Mouse (Mus musculus) forebrain, embryonic 16.5 days (tissue): ENCODE measurements around the gene Skil. TPM values are rescaled to one million over a fixed set of nuclear protein-coding genes. Genes with fewer than 3 reads are reported as not detected.

ENCODE experiments used
- ATAC-seq: fragments of 200-750 bp; cut with Nextera tagmentation; 2 replicates; pipeline ENCODE4 v1.8.0; 2017; ENCODE audit warnings: mild to moderate bottlenecking, moderate library complexity
- H3K27ac ChIP-seq: fragments of 300-500 bp; sonication (generic); 2 replicates; pipeline ENCODE4 v1.5.1; 2014; ENCODE audit warnings: low read length, control low read depth
- H3K27me3 ChIP-seq: fragments of 300-500 bp; sonication (generic); replicated peaks from 2 replicates; pipeline ENCODE4 v1.6.1; 2014; ENCODE audit warnings: low read length; ENCODE audit not compliant: control insufficient read depth, insufficient read depth
- H3K36me3 ChIP-seq: fragments of 300-500 bp; sonication (generic); 2 replicates; pipeline ENCODE4 v1.6.1; 2014; ENCODE audit not compliant: control insufficient read depth, insufficient read depth
- H3K4me1 ChIP-seq: fragments of 300-500 bp; sonication (generic); replicated peaks from 2 replicates; pipeline ENCODE4 v1.6.1; 2014; ENCODE audit warnings: low read length; ENCODE audit not compliant: control insufficient read depth, insufficient read depth
- H3K4me2 ChIP-seq: fragments of 300-500 bp; sonication (generic); 2 replicates; pipeline ENCODE4 v1.6.1; 2014; ENCODE audit warnings: mild to moderate bottlenecking, low read length, control low read depth
- H3K4me3 ChIP-seq: fragments of 300-500 bp; sonication (generic); replicated peaks from 2 replicates; pipeline ENCODE4 v1.5.1; 2014; ENCODE audit warnings: mild to moderate bottlenecking, low read length, control low read depth
- H3K9ac ChIP-seq: fragments of 300-500 bp; sonication (generic); replicated peaks from 2 replicates; pipeline ENCODE4 v1.6.1; 2014; ENCODE audit warnings: low read depth, low read length, control low read depth
- H3K9me3 ChIP-seq: fragments of 300-500 bp; sonication (generic); 2 replicates; pipeline ENCODE4 v1.6.1; 2016; ENCODE audit warnings: low read length; ENCODE audit not compliant: control insufficient read depth
- WGBS: fragments of 180-500 bp; shearing (Covaris S2); extraction: QIAGEN DNeasy Blood & Tissue Kit; methylation state at CpG from one replicate; pipeline ENCODE4 v1.1.7; 2014; 5-methylcytosine and 5-hydroxymethylcytosine counted together
- polyA plus RNA-seq: library from polyadenylated mRNA; unstranded; fragments of >200 nt; fragmentation: Nextera tagmentation; extraction: Ambion mirVana; gene quantifications from 2 replicates; pipeline ENCODE4 v1.2.1, GENCODE M21; 2015

The Skil gene
- polyA plus RNA-seq, 1 experiment from 2014 or later: 30.8 TPM

- H3K9ac ChIP-seq: no peak overlapping the region
- no peak for ATAC-seq
- 91% methylated on average over 8 of the region's 8 CpGs for WGBS
- H3K4me2 ChIP-seq: no peak overlapping the region
- no peaks in the 10 kb centered on the region for H3K9me3 ChIP-seq
- peaks cover 7% of the 10 kb centered on the region for H3K4me1 ChIP-seq
- no peak overlapping the region for H3K4me3 ChIP-seq
- H3K27ac ChIP-seq: no peak overlapping the region
- H3K27me3 ChIP-seq: no peaks in the 10 kb centered on the region
- H3K36me3 ChIP-seq: no peaks in the 10 kb centered on the region
These were observed 34.1 kb upstream of the Skil start for GRCm38 (mm10) chr3:31060745-31061102.

GRCm38 (mm10) chr3:31061103-31061785 lies 33.6 kb upstream of the Skil start:
- H3K9me3 ChIP-seq: no peaks in the 10 kb centered on the region
- H3K9ac ChIP-seq: no peak overlapping the region
- no peaks in the 10 kb centered on the region for H3K36me3 ChIP-seq
- no peaks in the 10 kb centered on the region for H3K27me3 ChIP-seq
- H3K4me3 ChIP-seq: no peak overlapping the region
- 77% methylated on average over 20 of the region's 20 CpGs for WGBS
- ATAC-seq: no peak
- no peak overlapping the region for H3K4me2 ChIP-seq
- H3K4me1 ChIP-seq: peaks cover 6% of the 10 kb centered on the region
- no peak overlapping the region for H3K27ac ChIP-seq

GRCm38 (mm10) chr3:31061786-31062120 lies 33.1 kb upstream of the Skil start:
- H3K27me3 ChIP-seq: no peaks in the 10 kb centered on the region
- ATAC-seq: no peak
- no peak overlapping the region for H3K27ac ChIP-seq
- no peaks in the 10 kb centered on the region for H3K36me3 ChIP-seq
- H3K9ac ChIP-seq: no peak overlapping the region
- H3K4me3 ChIP-seq: no peak overlapping the region
- H3K4me2 ChIP-seq: no peak overlapping the region
- WGBS: 79% methylated on average over 4 of the region's 4 CpGs
- peaks cover 4% of the 10 kb centered on the region for H3K4me1 ChIP-seq
- no peaks in the 10 kb centered on the region for H3K9me3 ChIP-seq

- WGBS: 93% methylated on average over 7 of the region's 7 CpGs
- ATAC-seq: no peak
- Histone ChIP-seq H3K4me1 (no peaks in the 10 kb centered on the region), H3K4me2 (no peak overlapping the region), H3K27ac (no peak overlapping the region), H3K9me3 (no peaks in the 10 kb centered on the region), H3K9ac (no peak overlapping the region), H3K27me3 (no peaks in the 10 kb centered on the region), H3K36me3 (no peaks in the 10 kb centered on the region), H3K4me3 (no peak overlapping the region)
These were observed 32.5 kb upstream of the Skil start for GRCm38 (mm10) chr3:31062325-31062724.

GRCm38 (mm10) chr3:31068482-31068881 lies 26.4 kb upstream of the Skil start:
- Histone ChIP-seq H3K36me3 (no peaks in the 10 kb centered on the region), H3K4me1 (no peaks in the 10 kb centered on the region), H3K27me3 (no peaks in the 10 kb centered on the region), H3K9me3 (no peaks in the 10 kb centered on the region), H3K4me3 (no peak overlapping the region), H3K27ac (no peak overlapping the region), H3K4me2 (no peak overlapping the region), H3K9ac (no peak overlapping the region)
- WGBS: 80% methylated on average over 7 of the region's 7 CpGs
- ATAC-seq: no peak

GRCm38 (mm10) chr3:31071804-31072203 lies 23.1 kb upstream of the Skil start:
- H3K9me3 ChIP-seq: no peaks in the 10 kb centered on the region
- no peak overlapping the region for H3K27ac ChIP-seq
- no peaks in the 10 kb centered on the region; the same call in 1 of the 2 replicates for H3K4me1 ChIP-seq
- no peak overlapping the region for H3K4me2 ChIP-seq
- WGBS: 95% methylated on average over 14 of the region's 14 CpGs
- H3K27me3 ChIP-seq: no peaks in the 10 kb centered on the region
- H3K36me3 ChIP-seq: no peaks in the 10 kb centered on the region
- H3K4me3 ChIP-seq: no peak overlapping the region
- no peak overlapping the region for H3K9ac ChIP-seq
- ATAC-seq: no peak

- no peak overlapping the region for H3K9ac ChIP-seq
- no peak for ATAC-seq
- 79% methylated on average over 11 of the region's 11 CpGs for WGBS
These were observed 19.1 kb upstream of the Skil start for GRCm38 (mm10) chr3:31075808-31076207.

GRCm38 (mm10) chr3:31077068-31077703 lies 17.7 kb upstream of the Skil start:
- Histone ChIP-seq H3K9ac (no peak overlapping the region), H3K4me2 (no peak overlapping the region), H3K36me3 (no peaks in the 10 kb centered on the region), H3K27me3 (no peaks in the 10 kb centered on the region), H3K27ac (no peak overlapping the region), H3K9me3 (no peaks in the 10 kb centered on the region), H3K4me3 (no peak overlapping the region), H3K4me1 (peaks cover 3% of the 10 kb centered on the region; the same call in 1 of the 2 replicates)
- WGBS: 89% methylated on average over 6 of the region's 6 CpGs
- ATAC-seq: no peak

More at GRCm38 (mm10) chr3:31075808-31076207, 19.1 kb upstream of the Skil start:
- no peaks in the 10 kb centered on the region for H3K36me3 ChIP-seq
- no peaks in the 10 kb centered on the region for H3K27me3 ChIP-seq
- H3K9me3 ChIP-seq: no peaks in the 10 kb centered on the region
- H3K4me1 ChIP-seq: peaks cover 2% of the 10 kb centered on the region; the same call in 1 of the 2 replicates
- H3K4me2 ChIP-seq: no peak overlapping the region
- no peak overlapping the region for H3K4me3 ChIP-seq
- no peak overlapping the region for H3K27ac ChIP-seq

GRCm38 (mm10) chr3:31079450-31079849 lies 15.4 kb upstream of the Skil start:
- H3K27ac ChIP-seq: no peak overlapping the region
- ATAC-seq: no peak
- WGBS: 81% methylated on average over 10 of the region's 10 CpGs
- H3K4me3 ChIP-seq: no peak overlapping the region
- no peaks in the 10 kb centered on the region for H3K27me3 ChIP-seq
- no peaks in the 10 kb centered on the region for H3K9me3 ChIP-seq
- no peak overlapping the region for H3K4me2 ChIP-seq
- H3K4me1 ChIP-seq: peaks cover 11% of the 10 kb centered on the region
- H3K36me3 ChIP-seq: no peaks in the 10 kb centered on the region
- H3K9ac ChIP-seq: no peak overlapping the region
